Mouse (Mus musculus) lung, postnatal 0 days (tissue): Measurements from ENCODE around the gene Lct.

Experiments
- CTCF ChIP-seq: IDR thresholded peaks from 2 replicates; pipeline ENCODE4 v1.5.1; 2016; ENCODE audit warnings: antibody characterized with exemption, mild to moderate bottlenecking
- EP300 ChIP-seq: IDR thresholded peaks from 2 replicates; pipeline ENCODE4 v1.6.1; 2016; ENCODE audit warnings: antibody characterized with exemption, mild to moderate bottlenecking, control low read depth

DNA sequence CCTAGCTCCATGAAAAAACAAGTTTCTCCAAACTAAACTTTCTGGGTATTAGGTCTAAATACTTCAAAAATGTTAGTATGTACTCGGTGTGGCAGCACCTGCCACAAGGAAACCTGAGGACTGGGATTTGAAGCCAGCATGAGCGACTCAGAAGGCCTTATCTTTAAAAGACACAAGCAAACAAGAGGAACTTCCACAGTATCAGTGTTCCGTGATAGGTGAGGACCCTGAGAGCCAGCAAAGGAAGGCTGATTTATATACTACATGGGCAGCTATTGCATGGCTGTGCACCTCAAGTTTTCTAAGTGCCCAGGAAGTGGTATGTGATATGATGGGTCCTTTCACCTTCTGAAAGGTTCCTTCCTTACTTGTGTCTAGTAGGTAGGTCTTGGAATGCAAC is 25.0 kb upstream of the Lct start:
- TF ChIP-seq EP300 (no peak), CTCF (no peak)
